Mouse (Mus musculus) kidney, embryonic 14.5 days (tissue): ENCODE data around the gene Myg1. TPM values are rescaled to one million over a fixed set of nuclear protein-coding genes. Genes with fewer than 3 reads are reported as not detected.

Experiments used
- ATAC-seq: fragments of 200-750 bp; cut with Nextera tagmentation; 2 replicates; pipeline ENCODE4 v1.8.0; 2017; ENCODE audit warnings: moderate number of reproducible peaks, mild to moderate bottlenecking, moderate TSS enrichment, moderate library complexity; ENCODE audit not compliant: low FRiP score, low TSS enrichment
- H3K27ac ChIP-seq: fragments of 300-500 bp; sonication (generic); 2 replicates; pipeline ENCODE4 v1.5.1; 2014; ENCODE audit warnings: low read depth, mild to moderate bottlenecking, low read length, moderate library complexity, mixed read lengths
- H3K27me3 ChIP-seq: fragments of 300-500 bp; sonication (generic); 2 replicates; pipeline ENCODE4 v1.6.1; 2014; ENCODE audit warnings: mild to moderate bottlenecking, low read length; ENCODE audit not compliant: control insufficient read depth, insufficient read depth
- H3K36me3 ChIP-seq: fragments of 300-500 bp; sonication (generic); 2 replicates; pipeline ENCODE4 v1.6.1; 2014; ENCODE audit warnings: low read length, mixed read lengths; ENCODE audit not compliant: control insufficient read depth, insufficient read depth
- H3K4me1 ChIP-seq: fragments of 300-500 bp; sonication (generic); 2 replicates; pipeline ENCODE4 v1.6.1; 2014; ENCODE audit warnings: low read length, mixed read lengths; ENCODE audit not compliant: control insufficient read depth, insufficient read depth
- H3K4me2 ChIP-seq: fragments of 300-500 bp; sonication (generic); replicated peaks from 2 replicates; pipeline ENCODE4 v1.6.1; 2014; ENCODE audit warnings: low read depth, mild to moderate bottlenecking, low read length
- H3K4me3 ChIP-seq: fragments of 300-500 bp; sonication (generic); 2 replicates; pipeline ENCODE4 v1.5.1; 2014; ENCODE audit warnings: mild to moderate bottlenecking, low read length
- H3K9ac ChIP-seq: fragments of 300-500 bp; sonication (generic); 2 replicates; pipeline ENCODE4 v1.6.1; 2014; ENCODE audit warnings: low read depth, mild to moderate bottlenecking, low read length, moderate library complexity
- H3K9me3 ChIP-seq: fragments of 300-500 bp; sonication (generic); 2 replicates; pipeline ENCODE4 v1.6.1; 2016; ENCODE audit warnings: low read length; ENCODE audit not compliant: control insufficient read depth
- WGBS: fragments of 180-500 bp; shearing (Covaris S2); extraction: QIAGEN DNeasy Blood & Tissue Kit; methylation state at CpG from one replicate; pipeline ENCODE4 v1.1.7; 2014; 5-methylcytosine and 5-hydroxymethylcytosine counted together
- polyA plus RNA-seq: library from polyadenylated mRNA; unstranded; fragments of >200 nt; fragmentation: Nextera tagmentation; extraction: Ambion mirVana; gene quantifications from 2 replicates; pipeline ENCODE4 v1.2.1, GENCODE M21; 2014

Gene Myg1
- polyA plus RNA-seq, 1 experiment from 2014 or later = 129 TPM

- peak overlapping the region; percentile 8; the same call in 1 of the 2 replicates for H3K27ac ChIP-seq
- H3K27me3 ChIP-seq = no peaks in the 10 kb centered on the region
- peaks cover 67% of the 10 kb centered on the region for H3K36me3 ChIP-seq
- no peaks in the 10 kb centered on the region for H3K4me1 ChIP-seq
- no peak overlapping the region for H3K4me3 ChIP-seq
- no peak overlapping the region for H3K4me2 ChIP-seq
- no peaks in the 10 kb centered on the region for H3K9me3 ChIP-seq
- peak; percentile 92 for ATAC-seq
- no peak overlapping the region for H3K9ac ChIP-seq
- 44% methylated on average over 10 of the region's 10 CpGs for WGBS
These were observed 21.2 kb upstream of the Myg1 start for GRCm38 (mm10) chr15:102310074-102310845.

- Histone ChIP-seq H3K9ac (no peak overlapping the region), H3K27ac (no peak overlapping the region), H3K27me3 (no peaks in the 10 kb centered on the region), H3K4me2 (no peak overlapping the region), H3K4me1 (no peaks in the 10 kb centered on the region), H3K9me3 (no peaks in the 10 kb centered on the region), H3K4me3 (no peak overlapping the region), H3K36me3 (peaks cover 67% of the 10 kb centered on the region)
- ATAC-seq = no peak
These were observed 20.0 kb upstream of the Myg1 start for GRCm38 (mm10) chr15:102311489-102311888.

GRCm38 (mm10) chr15:102315292-102315691 is 16.2 kb upstream of the Myg1 start:
- no peaks in the 10 kb centered on the region for H3K4me1 ChIP-seq
- no peak for ATAC-seq
- H3K4me2 ChIP-seq = no peak overlapping the region
- H3K27me3 ChIP-seq = no peaks in the 10 kb centered on the region
- WGBS = 92% methylated on average over 8 of the region's 8 CpGs
- no peak overlapping the region for H3K9ac ChIP-seq
- H3K4me3 ChIP-seq = no peak overlapping the region
- peaks cover 85% of the 10 kb centered on the region for H3K36me3 ChIP-seq
- H3K9me3 ChIP-seq = no peaks in the 10 kb centered on the region
- no peak overlapping the region for H3K27ac ChIP-seq

GRCm38 (mm10) chr15:102316263-102316662 is 15.2 kb upstream of the Myg1 start:
- Histone ChIP-seq H3K27ac (no peak overlapping the region), H3K9me3 (no peaks in the 10 kb centered on the region), H3K27me3 (no peaks in the 10 kb centered on the region), H3K4me2 (no peak overlapping the region), H3K4me1 (no peaks in the 10 kb centered on the region), H3K4me3 (no peak overlapping the region), H3K36me3 (peaks cover 87% of the 10 kb centered on the region), H3K9ac (no peak overlapping the region)
- no peak for ATAC-seq
- 91% methylated on average over 6 of the region's 6 CpGs for WGBS

- Histone ChIP-seq H3K36me3 (peaks cover 63% of the 10 kb centered on the region), H3K4me3 (no peak overlapping the region)
- 71% methylated on average over 12 of the region's 12 CpGs for WGBS
These were observed 6.6 kb upstream of the Myg1 start for GRCm38 (mm10) chr15:102324654-102325473.

GRCm38 (mm10) chr15:102326022-102326576 is 5.4 kb upstream of the Myg1 start, which contains the start of gene Pfdn5:
Gene Pfdn5 (plus strand): TSS chr15:102326116.
- peak within 1 kb of the TSS; percentile 68 for H3K4me3 ChIP-seq
- WGBS = under 1% methylated on average over 40 of the region's 40 CpGs
- peak within 1 kb of the TSS; percentile 74 for H3K27ac ChIP-seq
- no peaks in the 10 kb centered on the region for H3K9me3 ChIP-seq
- no peaks in the 10 kb centered on the region for H3K27me3 ChIP-seq
- H3K36me3 ChIP-seq = peaks cover 57% of the 10 kb centered on the region
- peak; percentile 91 for ATAC-seq
- peaks cover 14% of the 10 kb centered on the region for H3K4me1 ChIP-seq
- peak within 1 kb of the TSS; percentile 83 for H3K4me2 ChIP-seq
- H3K9ac ChIP-seq = peak within 1 kb of the TSS; percentile 81

More at GRCm38 (mm10) chr15:102324654-102325473, 6.6 kb upstream of the Myg1 start:
- Histone ChIP-seq H3K27me3 (no peaks in the 10 kb centered on the region), H3K9me3 (no peaks in the 10 kb centered on the region), H3K4me2 (peak overlapping the region; percentile 42; the same call in 1 of the 2 replicates), H3K27ac (no peak overlapping the region), H3K4me1 (peaks cover 12% of the 10 kb centered on the region), H3K9ac (no peak overlapping the region)
- ATAC-seq = no peak

- Histone ChIP-seq H3K4me3 (peak overlapping the region; percentile 68), H3K27ac (peak overlapping the region; percentile 74; the same call in 1 of the 2 replicates), H3K4me2 (peak overlapping the region; percentile 83), H3K4me1 (peaks cover 18% of the 10 kb centered on the region), H3K9ac (peak overlapping the region; percentile 81), H3K9me3 (no peaks in the 10 kb centered on the region), H3K36me3 (peaks cover 49% of the 10 kb centered on the region), H3K27me3 (no peaks in the 10 kb centered on the region)
- WGBS = 60% methylated on average over 8 of the region's 8 CpGs
- no peak for ATAC-seq
These were observed 4.6 kb upstream of the Myg1 start for GRCm38 (mm10) chr15:102326892-102327291.

- 83% methylated on average over 8 of the region's 8 CpGs for WGBS
- H3K27ac ChIP-seq = no peak overlapping the region
- H3K4me3 ChIP-seq = no peak overlapping the region
- H3K36me3 ChIP-seq = peaks cover 70% of the 10 kb centered on the region
- no peaks in the 10 kb centered on the region for H3K27me3 ChIP-seq
- peaks cover 16% of the 10 kb centered on the region for H3K4me1 ChIP-seq
- no peak overlapping the region for H3K9ac ChIP-seq
- no peak for ATAC-seq
- H3K4me2 ChIP-seq = no peak overlapping the region
- no peaks in the 10 kb centered on the region for H3K9me3 ChIP-seq
These were observed 3.7 kb downstream of the Myg1 start for GRCm38 (mm10) chr15:102335254-102335653.
